Mouse (Mus musculus): ENCODE measurements around the gene Hipk1. TPM values are rescaled to one million over a fixed set of nuclear protein-coding genes. Genes with fewer than 3 reads are reported as not detected.
A peak's percentile ranks its signal among the peaks of the same experiment; 100 is the strongest.
"Not testable (repeated sequence)": the region's sequence is repeated elsewhere in the genome, so short reads cannot be mapped to it uniquely, and the experiment has no call there.

Gene Hipk1
- total RNA-seq (2015) (287 and 324 TPM in 2 replicates), total RNA-seq (2017) (142 and 182 TPM in 2 replicates)

- ATAC-seq (ENCODE audit: poor library complexity, severe bottlenecking), result peak; percentile 94
Measured at GRCm38 (mm10) chr3:103791230-103792110, at the start of gene Hipk1. Gene Hipk1 (minus strand): TSS chr3:103791563.

DNA sequence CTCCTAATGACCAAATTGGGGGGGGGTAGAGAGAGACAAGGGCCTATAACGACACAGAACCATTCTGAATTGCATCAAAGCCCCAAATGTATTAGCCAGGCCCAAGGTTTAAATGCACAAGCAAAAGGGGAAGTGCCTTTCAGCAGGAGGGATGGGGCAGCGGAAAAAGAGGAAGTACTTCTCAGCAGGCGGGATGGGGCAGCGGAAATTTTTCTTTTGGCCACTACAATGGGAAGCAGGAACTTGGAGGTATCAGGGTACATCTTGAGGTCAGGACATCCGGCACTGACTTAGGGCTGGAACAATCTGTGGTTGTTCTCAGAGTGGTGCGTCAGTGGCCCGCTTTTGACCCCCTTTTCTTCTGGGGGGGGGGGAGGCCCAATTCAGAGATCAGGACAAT, 49.6 kb upstream of the Hipk1 start:
- ATAC-seq (ENCODE audit: poor library complexity, severe bottlenecking), result not testable (repeated sequence)

- ATAC-seq (ENCODE audit: poor library complexity, severe bottlenecking), result not testable (repeated sequence)
Measured at GRCm38 (mm10) chr3:103840195-103840594, 48.8 kb upstream of the Hipk1 start.

DNA sequence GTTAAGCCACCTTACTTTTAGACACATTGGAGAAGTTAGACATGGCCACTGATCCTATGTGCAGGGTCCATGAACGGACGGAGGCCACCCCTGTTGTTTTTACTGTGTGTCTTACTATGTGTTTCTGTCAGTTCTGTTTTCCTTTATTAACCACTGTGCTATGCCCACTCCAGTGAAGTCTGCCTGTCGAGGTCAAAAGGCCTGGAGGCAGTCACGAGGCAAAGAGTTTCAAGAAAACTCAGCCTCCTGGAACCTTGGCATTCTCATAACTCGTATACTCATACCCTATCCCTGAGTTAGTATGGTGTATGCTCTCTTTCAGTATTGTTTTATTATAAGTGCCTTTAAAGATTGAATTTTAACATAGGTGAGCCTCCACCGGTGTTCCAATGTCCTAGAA, 48.3 kb upstream of the Hipk1 start:
- ATAC-seq (ENCODE audit: poor library complexity, severe bottlenecking), result no peak

DNA sequence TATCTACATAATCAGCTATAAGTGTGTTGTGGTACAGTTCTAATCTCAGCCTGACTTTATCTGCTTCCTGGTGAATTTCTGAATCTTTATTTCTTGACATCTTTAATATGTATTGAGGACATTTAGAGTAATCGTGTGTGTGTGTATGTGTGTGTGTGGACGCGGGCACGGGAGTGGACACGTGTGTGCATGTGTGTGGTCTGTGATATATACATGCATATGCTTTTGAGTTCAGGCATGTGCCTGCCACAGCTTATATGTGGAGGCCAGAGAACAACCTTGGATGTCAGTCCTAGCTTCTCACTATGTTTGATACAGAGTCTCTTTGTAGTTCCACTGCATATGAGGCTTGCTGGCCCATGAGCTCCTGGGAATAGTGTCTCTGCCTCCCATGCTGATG, 45.1 kb upstream of the Hipk1 start:
- ATAC-seq (ENCODE audit: poor library complexity, severe bottlenecking), result no peak

- ATAC-seq (ENCODE audit: poor library complexity, severe bottlenecking), result 0 out of 2 replicates have a peak, but pooled peaks have one; percentile 45
Measured at GRCm38 (mm10) chr3:103835951-103836310, 44.6 kb upstream of the Hipk1 start.

- no peak for ATAC-seq (ENCODE audit: poor library complexity, severe bottlenecking)
Measured at GRCm38 (mm10) chr3:103835272-103835950, 44.0 kb upstream of the Hipk1 start.

GRCm38 (mm10) chr3:103834001-103834400, 42.6 kb upstream of the Hipk1 start:
- ATAC-seq (ENCODE audit: poor library complexity, severe bottlenecking), result no peak

GRCm38 (mm10) chr3:103832426-103832825, 41.1 kb upstream of the Hipk1 start, which contains the start of gene Bcl2l15:
Gene Bcl2l15 (plus strand): TSS chr3:103832601.
- peak; percentile 75 for ATAC-seq (ENCODE audit: poor library complexity, severe bottlenecking)

DNA sequence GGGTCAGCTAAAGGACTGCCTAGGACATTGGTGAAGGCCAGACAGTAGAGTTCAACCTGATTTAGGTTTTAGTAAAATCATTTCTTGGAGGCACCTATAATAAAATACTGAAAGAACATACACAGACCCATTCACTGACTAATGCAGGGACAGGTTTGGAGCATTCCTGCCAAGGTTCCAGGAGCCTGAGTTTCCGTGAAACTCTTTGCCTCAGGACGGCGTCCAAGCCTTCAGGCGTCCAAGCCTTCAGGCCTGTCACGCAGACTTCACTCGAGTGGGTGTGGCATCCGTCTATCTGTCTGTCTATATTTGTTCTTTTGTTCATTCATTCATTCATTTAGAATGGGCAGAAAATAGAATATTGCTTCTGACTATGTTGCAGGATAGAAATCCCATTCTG, 39.8 kb upstream of the Hipk1 start:
- no peak for ATAC-seq (ENCODE audit: poor library complexity, severe bottlenecking)

- ATAC-seq (ENCODE audit: poor library complexity, severe bottlenecking), result peak; percentile 28; the same call in 1 of the 2 replicates
Measured at GRCm38 (mm10) chr3:103830681-103831080, 39.3 kb upstream of the Hipk1 start.

DNA sequence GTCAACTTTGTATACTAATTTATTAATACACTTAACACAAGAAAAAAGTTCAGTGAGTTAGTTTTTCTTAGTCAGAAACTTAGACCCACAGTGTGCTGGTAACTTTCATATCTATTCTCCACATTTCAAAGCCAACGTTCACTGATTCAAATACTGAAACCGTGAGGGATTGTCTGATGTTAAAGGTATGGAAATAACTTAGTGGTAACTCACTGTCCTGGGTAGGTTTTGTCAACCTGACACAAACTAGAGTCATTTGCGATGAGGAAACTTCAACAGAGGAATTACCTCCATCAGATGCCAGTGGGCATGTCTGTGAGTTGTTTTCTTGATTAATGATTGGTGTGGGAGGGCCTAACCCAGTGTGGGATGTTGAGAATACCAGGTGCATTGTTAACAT, 37.7 kb upstream of the Hipk1 start:
- ATAC-seq (ENCODE audit: poor library complexity, severe bottlenecking), result no peak

DNA sequence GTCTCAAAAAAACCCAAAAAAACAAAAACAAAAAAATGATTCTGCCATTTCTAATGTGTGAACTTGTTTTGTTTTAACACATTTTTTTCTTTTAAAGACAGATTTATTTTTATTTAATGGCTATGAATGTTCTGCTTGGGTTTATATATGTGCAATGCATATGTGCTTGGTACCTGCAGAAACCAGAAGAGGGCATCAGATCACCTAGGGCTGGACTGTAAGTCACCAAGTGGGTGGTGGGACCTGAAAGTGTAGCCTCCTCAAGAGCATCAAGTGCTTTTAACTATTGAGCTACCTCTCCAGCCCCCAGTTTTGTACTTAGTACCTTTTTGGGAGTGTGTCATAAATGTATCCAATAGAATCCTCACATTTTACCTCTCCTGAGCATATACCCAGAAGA, 36.2 kb upstream of the Hipk1 start:
- ATAC-seq (ENCODE audit: poor library complexity, severe bottlenecking), result no peak

- ATAC-seq (ENCODE audit: poor library complexity, severe bottlenecking), result no peak
Measured at GRCm38 (mm10) chr3:103810967-103811366, 19.6 kb upstream of the Hipk1 start.

GRCm38 (mm10) chr3:103809799-103810150, 18.4 kb upstream of the Hipk1 start:
- peak; percentile 36 for ATAC-seq (ENCODE audit: poor library complexity, severe bottlenecking)

DNA sequence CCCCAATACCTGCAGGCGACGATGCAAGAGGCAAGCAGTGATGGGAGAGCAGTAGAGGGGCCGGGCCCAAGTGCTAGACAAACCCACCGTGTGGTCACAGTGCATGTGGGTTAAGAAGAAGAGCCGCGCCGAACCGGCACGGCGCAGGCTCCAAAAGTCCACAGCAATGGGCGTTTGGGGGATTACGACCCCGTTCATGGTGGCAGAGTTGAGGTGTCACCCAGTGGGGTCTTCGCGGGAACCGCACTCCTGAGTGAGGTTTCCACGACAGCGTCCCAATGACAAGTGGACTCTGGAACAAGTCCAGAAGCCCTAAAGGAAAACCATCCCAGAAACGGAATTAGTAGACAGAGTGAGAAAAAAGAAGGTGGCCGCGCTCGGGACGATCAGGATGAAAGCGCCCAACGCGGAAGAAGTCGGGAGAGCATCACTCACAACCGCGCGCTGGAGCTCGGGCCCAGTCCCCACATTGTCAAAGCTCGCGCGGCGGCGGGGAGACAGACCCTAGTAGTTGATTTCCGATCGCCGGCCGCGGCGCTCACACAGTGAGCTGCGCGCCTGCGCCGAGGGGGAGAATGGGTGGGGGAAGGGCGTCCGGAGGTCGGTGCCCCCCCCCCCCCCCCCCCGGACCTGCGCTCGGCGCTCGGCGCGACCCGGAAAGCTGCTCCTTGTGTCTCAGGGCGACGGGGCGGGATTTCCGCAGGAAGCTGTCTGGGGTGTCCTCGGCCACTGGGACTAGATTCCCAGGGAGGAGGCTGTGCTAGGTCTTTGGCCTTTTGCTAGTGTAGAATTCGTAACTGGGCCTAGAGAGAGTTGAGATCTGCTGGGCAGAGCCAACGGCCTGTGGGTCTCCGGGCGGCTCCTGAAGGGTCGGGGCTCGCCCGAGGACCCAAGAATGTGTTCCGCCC, 17.8 kb upstream of the Hipk1 start, which contains the start of the genes Dclre1b, Ap4b1 and Gm43064:
TSS of gene Dclre1b (minus strand) at position 554 of the 908 bp plus-strand sequence.
TSS of gene Ap4b1 (plus strand) at position 630 of the 908 bp plus-strand sequence.
TSS of gene Gm43064 (plus strand) at position 683 of the 908 bp plus-strand sequence.
- ATAC-seq (ENCODE audit: poor library complexity, severe bottlenecking), result peak; percentile 81

GRCm38 (mm10) chr3:103805671-103806070, 14.3 kb upstream of the Hipk1 start:
- ATAC-seq (ENCODE audit: poor library complexity, severe bottlenecking), result no peak

DNA sequence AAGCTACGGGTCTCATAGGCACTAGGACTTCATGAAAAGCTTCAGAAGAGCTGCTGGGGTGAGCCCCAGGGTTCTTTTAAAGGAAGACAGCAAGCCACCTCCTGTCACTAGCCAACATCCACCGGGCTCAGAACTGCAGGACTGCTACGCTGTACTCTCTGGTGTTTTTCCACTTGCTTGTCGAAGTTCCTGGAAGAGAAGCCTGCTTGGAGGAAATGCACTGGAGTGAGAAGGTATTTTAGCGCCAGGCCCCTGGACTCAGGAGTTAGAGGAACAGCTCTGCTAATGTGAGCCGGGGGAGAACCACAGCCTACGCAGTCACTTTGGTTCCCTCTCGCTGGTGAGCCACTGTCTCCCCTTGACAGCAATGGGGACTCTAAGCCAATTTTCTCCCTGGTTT, 11.5 kb upstream of the Hipk1 start:
- no peak for ATAC-seq (ENCODE audit: poor library complexity, severe bottlenecking)

GRCm38 (mm10) chr3:103801631-103802531, 10.5 kb upstream of the Hipk1 start:
- ATAC-seq (ENCODE audit: poor library complexity, severe bottlenecking), result peak; percentile 80

- no peak for ATAC-seq (ENCODE audit: poor library complexity, severe bottlenecking)
Measured at GRCm38 (mm10) chr3:103799507-103799906, 8.1 kb upstream of the Hipk1 start.
